Mouse (Mus musculus) frontal cortex, postnatal 36 days (tissue): ENCODE results near the gene 4930522L14Rik.
"Not testable (repeated sequence)": the region's sequence is repeated elsewhere in the genome, so short reads cannot be mapped to it uniquely, and the experiment has no call there.

ENCODE experiments used
- DNase-seq, 2 experiments: peaks; one replicate each; pipeline ENCODE4 v3.0.0; 2022; ENCODE audit warnings: low spot score in 2 of 2

Gene 4930522L14Rik

DNA sequence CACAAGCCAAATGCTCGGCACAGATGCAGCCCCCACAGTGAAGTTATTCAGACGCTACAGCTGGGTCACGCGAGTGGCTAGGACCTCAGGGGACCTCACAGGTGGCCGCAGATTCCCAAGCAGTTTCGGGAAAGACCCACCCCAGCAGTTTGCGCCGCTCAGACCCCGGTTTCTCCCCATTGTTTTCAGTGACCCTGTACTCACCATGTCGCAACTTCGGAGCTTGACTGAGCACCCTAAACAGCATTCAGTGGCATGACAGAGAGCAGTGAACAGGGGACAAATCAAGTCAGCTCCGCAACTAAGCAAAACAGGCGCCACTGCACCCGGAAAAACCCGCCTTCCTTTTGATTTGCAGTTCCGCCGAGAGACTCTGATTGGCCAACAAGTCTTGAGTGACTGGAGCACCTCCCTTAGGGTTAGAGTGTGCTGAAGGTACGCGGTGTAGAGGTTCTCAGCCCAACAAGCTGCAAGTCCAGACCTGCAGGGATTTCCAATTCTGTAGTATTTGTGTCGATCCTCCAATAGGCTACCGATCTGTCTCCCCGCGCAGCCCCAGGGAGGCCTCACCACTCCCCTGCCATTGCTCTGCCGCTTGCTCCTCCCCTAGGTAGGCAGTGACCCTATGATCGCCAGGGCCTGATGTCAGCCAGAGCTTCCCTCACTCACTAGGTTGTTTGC is at the start of gene 4930522L14Rik:
4930522L14Rik (minus strand) TSS at position 496 of the 681 bp plus-strand sequence.
- DNase-seq, result peak; percentile 71 to 72

DNA sequence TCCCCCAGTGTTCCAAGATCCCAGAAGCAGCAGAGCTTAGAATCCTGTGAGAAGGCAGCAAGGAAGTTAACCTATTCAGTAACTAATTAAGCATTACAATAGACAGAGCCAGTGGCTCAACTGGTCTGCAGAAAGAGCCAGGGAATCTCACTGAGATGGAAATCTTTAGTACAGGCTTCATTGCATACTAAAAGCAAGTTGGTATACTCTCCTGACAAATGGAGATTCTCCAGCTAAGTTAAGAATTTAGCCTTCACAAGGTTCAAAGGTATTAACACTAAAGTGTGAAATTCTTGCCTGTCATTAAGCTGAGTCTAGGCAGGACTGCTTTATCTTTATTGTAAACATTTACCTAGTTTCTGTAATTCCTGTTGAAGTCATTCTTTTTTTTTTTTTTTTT is 49.8 kb upstream of the 4930522L14Rik start:
- not testable (repeated sequence) for DNase-seq

DNA sequence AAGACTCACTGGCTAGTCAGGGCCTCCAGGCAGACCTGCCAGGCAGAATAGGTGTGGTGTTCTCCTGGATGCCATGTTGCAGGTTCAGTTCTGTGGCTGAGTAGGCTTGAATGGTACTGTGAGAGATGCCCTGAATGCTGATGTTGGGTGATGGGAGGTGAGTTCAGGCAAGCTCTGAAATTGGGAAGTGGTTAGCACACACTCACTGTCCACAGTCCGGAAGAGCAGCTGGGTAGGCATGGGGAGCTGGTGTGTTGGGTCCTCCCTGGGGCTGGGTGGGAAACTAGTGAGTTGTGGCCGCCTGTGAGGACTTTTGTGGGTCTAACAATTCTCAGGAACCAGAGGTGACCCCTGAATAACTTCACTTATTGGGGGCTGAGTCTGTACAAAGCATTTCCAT is 48.3 kb upstream of the 4930522L14Rik start:
- DNase-seq, result not testable (repeated sequence)

DNA sequence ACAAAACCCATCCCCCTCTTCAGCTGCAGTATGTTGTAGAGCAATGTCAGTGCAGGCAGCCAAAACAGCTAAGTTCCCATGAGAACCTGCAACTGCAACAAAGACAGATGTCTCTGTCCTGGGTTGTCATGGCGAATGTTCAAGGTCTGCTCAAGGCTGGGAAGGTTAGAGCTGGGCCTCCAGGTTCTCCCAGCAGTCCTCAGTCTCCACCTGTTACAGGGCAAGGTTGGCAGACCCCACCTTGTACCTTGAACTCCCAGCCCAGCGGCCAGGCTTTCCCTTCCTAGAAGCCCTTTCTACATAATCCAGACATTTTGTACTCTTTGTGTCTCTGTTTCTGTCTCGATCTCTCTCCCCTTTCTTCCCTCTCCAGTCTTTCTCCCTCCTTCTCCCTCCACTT is 45.3 kb upstream of the 4930522L14Rik start:
- not testable (repeated sequence) for DNase-seq

DNA sequence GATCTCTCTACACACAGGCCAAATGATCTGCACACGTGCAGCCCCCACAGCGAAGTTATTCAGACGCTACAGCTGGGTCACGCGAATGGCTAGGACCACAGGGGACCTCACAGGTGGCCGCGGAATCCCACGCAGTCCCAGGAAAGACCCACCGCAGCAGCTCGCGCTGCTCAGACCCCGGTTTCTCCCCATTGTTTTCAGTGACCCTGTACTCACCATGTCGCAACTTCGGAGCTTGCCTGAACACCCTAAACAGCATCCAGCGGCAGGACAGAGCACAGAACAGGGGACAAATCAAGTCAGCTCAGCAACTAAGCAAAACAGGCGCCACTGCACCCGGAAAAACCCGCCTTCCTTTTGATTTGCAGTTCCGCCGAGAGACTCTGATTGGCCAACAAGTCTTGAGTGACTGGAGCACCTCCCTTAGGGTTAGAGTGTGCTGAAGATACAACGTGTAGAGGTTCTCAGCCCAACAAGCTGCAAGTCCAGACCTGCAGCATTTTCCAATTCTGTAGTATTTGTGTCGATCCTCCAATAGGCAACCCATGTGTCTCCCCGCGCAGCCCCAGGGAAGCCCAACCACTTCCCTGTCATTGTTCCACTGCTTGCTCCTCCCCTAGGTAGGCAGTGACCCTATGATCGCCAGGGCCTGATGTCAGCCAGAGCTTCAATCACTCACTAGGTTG is 44.4 kb upstream of the 4930522L14Rik start:
- DNase-seq, result peak; percentile 25 to 45

DNA sequence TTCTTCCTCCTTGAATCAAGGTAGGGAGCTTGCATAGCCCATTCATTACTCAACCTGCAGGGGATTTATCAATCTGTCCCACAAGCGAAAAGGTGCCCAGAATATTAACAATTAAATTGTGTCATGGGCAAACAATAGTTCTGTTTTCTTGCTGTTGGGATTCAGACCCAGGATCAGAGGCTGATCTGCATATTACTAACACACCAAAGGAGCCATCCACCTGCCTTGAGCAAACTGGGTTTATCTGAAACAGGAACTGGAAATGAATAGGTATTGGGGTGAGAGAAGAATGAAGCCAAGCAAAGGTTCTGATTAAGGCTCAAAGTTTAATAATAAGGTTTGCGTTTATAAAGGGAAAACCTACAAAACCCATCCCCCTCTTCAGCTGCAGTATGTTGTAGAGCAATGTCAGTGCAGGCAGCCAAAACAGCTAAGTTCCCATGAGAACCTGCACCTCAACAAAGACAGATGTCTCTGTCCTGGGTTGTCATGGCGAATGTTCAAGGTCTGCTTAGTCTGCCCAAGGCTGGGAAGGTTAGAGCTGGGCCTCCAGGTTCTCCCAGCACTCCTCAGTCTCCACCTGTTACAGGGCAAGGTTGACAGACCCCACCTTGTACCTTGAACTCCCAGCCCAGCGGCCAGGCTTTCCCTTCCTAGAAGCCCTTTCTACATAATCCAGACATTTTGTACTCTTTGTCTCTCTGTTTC is 541 bp upstream of the 4930522L14Rik start:
- not testable (repeated sequence) for DNase-seq

DNA sequence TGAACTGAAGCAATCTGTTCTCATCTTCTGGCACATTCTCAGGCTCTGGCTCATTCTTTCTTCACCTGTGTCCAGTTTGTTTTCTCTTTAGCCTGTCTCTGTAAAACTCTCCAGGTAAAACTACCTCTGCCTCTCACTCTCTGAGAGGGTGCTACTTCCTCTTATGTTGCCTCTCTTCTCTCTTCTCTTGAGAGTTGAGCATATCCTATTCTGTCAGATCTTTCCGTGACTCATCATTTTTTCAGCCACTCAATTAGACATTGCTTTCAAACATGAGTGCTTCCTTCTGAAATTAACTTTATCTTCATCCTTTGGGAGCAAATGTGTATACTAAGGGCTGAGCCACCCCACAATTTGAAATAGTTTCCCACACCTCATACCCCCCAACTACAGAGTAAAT is 6.6 kb downstream of the 4930522L14Rik start:
- not testable (repeated sequence) for DNase-seq

DNA sequence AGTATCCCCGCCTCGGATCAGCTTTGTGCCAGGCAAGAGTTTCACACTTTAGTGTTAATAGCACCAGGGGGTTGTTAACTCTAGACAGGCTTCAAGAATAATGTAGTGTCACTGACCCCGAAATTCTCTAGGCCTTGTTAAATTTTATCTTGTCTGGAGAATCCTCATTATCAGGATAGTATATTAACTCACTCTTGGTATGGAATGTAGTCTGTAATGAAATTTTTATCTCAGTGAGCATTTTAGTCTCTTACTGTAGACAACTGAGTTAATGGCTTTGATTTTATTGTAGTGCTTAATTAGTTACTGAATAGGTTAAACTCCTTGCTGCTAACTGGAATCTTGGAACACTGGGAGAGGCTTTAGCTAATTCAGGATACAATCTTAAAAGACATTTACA is 34.3 kb downstream of the 4930522L14Rik start:
- DNase-seq, result not testable (repeated sequence)

DNA sequence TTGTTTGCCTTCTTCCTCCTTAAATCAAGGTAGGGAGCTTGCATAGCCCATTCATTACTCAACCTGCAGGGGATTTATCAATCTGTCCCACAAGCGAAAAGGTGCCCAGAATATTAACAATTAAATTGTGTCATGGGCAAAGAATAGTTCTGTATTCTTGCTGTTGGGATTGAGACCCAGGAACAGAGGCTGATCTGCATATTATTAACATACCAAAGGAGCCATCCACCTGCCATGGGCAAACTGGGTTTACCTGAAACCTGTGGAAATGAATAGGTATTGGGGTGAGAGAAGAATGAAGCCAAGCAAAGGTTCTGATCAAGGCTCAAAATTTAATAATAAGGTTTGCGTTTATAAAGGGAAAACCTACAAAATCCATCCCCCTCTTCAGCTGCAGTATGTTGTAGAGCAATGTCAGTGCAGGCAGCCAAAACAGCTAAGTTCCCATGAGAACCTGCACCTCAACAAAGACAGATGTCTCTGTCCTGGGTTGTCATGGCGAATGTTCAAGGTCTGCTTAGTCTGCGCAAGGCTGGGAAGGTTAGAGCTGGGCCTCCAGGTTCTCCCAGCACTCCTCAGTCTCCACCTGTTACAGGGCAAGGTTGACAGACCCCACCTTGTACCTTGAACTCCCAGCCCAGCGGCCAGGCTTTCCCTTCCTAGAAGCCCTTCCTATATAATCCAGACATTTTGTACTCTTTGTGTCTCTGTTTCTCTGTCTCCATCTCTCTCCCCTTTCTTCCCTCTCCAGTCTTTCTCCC is 60.3 kb downstream of the 4930522L14Rik start:
- not testable (repeated sequence) for DNase-seq

DNA sequence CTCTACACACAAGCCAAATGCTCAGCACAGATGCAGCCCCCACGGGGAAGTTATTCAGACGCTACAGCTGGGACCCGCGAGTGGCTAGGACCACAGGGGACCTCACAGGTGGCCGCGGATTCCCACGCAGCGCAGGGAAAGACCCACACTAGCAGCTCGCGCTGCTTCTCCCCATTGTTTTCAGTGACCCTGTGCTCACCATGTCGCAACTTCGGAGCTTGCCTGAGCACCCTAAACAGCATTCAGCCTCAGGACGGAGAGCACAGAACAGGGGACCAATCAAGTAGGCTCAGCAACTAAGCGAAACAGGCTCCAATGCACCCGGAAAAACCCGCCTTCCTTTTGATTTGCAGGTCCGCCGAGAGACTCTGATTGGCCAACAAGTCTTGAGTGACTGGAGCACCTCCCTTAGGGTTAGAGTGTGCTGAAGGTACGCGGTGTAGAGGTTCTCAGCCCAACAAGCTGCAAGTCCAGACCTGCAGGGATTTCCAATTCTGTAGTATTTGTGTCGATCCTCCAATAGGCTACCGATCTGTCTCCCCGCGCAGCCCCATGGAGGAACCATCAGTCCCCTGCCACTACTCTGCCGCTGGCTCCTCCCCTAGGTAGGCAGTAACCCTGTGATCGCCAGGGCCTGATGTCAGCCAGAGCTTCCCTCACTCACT is 61.0 kb downstream of the 4930522L14Rik start, which contains the start of gene 5430403G16Rik:
5430403G16Rik (minus strand) TSS at position 505 of the 665 bp plus-strand sequence.
- peak; percentile 58 to 79 for DNase-seq
